Mouse (Mus musculus): ENCODE data around the gene Olfr945.

Olfr945 gene
- long read RNA-seq, experiment 1, result 0 reads
- long read RNA-seq, experiment 2, result 0 reads

DNA sequence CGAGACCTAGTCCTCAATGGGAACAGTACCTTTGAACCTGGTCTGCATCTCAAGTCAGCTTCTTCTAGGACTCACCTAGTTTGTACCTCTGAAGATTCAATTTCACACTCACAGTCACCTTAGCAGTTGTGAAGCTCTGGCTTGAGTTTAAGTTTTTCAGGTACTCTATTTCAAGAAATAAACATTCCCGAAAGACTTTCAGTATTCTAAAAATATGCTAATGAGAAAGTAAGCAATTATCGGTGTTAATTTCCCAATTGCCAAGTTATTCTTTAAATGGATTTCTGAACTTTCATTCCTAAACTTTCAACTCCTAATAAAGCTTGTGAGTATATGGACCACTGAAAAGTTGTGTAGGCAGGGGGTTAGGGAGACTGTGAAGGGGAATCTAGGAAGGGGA is at the start of gene Olfr945:
Olfr945 (minus strand) TSS at position 101 of the 400 bp plus-strand sequence.
- intact Hi-C loops (cut with DNase I), result no loop called here

DNA sequence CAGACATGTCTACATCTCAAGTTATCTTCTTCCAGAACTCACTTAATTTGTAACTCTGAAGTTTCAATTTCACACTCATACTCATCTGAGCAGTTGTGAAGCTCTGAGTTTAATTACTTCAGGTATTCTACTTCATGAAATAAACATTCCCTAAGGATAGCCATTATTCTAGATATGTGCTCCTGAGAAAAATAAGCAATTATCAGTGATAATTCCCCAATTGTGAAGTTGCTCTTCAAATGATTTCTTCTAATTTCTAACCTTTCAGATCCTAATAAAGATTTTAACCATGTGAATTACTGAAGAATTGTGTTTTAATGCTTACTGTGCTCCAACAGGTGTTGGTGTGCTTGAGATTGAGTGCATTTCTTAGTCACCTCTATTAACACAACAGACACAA is 49.3 kb upstream of the Olfr945 start, which contains the start of gene Olfr948:
Olfr948 (minus strand) TSS at position 101 of the 400 bp plus-strand sequence.
- intact Hi-C loops (cut with DNase I), result no loop called here

DNA sequence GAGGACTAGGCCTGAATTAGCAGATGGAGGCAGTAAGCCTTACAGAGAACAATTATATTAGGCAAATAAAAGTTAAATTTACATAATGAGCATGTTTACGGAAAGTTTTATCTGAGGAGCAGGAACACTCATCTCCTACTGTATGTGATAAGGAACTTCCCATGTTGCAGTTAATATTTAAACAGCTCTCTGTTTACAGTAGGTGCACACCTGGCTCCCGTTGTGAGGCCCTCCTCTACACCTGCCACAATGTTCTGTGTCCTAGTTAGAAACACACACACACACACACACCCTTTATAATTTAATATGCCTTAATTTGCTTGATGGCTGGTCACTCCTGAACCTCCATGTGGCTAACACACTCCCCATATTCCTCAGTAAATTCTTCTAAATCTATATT is 10.5 kb upstream of the Olfr945 start:
- intact Hi-C loops (cut with DNase I), result no loop called here

DNA sequence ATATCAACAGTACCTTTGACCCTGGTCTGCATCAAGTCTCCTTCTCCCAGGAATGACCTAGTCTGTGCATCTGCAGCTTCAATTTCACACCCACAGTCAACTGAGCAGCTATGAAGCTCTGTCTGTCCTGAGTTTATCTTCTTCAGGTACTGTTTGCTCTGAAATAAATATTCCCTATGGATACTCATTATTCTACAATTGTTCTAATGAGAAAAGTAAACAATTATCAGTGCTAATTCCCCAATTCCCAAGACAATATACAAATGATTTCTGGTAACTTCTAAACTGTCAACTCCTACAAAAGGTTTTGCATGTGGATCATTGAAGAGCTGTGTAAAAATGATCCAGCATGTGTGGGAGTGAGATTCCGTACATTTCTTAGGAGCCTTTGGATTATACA is 26.7 kb downstream of the Olfr945 start, which contains the start of gene Olfr1537:
Olfr1537 (minus strand) TSS at position 101 of the 400 bp plus-strand sequence.
- intact Hi-C loops (cut with DNase I), result no loop called here
